Mouse (Mus musculus) forebrain, embryonic 15.5 days (tissue): ENCODE measurements around the gene Plscr4. TPM values are rescaled to one million over a fixed set of nuclear protein-coding genes. Genes with fewer than 3 reads are reported as not detected.

ENCODE experiments used
- ATAC-seq: fragments of 200-750 bp; cut with Nextera tagmentation; replicated peaks from 2 replicates; pipeline ENCODE4 v1.8.0; 2017; ENCODE audit warnings: mild to moderate bottlenecking, moderate TSS enrichment, moderate library complexity
- H3K27ac ChIP-seq: fragments of 300-500 bp; sonication (generic); replicated peaks from 2 replicates; pipeline ENCODE4 v1.5.1; 2015; ENCODE audit warnings: mild to moderate bottlenecking, inconsistent platforms
- H3K27me3 ChIP-seq: fragments of 300-500 bp; sonication (generic); 2 replicates; pipeline ENCODE4 v1.6.1; 2015; ENCODE audit warnings: inconsistent platforms
- H3K36me3 ChIP-seq: fragments of 300-500 bp; sonication (generic); 2 replicates; pipeline ENCODE4 v1.6.1; 2015; ENCODE audit warnings: mild to moderate bottlenecking, inconsistent platforms
- H3K4me1 ChIP-seq: fragments of 300-500 bp; sonication (generic); 2 replicates; pipeline ENCODE4 v1.6.1; 2015; ENCODE audit warnings: inconsistent platforms
- H3K4me2 ChIP-seq: fragments of 300-500 bp; sonication (generic); replicated peaks from 2 replicates; pipeline ENCODE4 v1.6.1; 2015; ENCODE audit warnings: mild to moderate bottlenecking, inconsistent platforms
- H3K4me3 ChIP-seq: fragments of 300-500 bp; sonication (generic); 2 replicates; pipeline ENCODE4 v1.5.1; 2015; ENCODE audit warnings: mild to moderate bottlenecking, inconsistent platforms
- H3K9ac ChIP-seq: fragments of 300-500 bp; sonication (generic); replicated peaks from 2 replicates; pipeline ENCODE4 v1.6.1; 2015; ENCODE audit warnings: mild to moderate bottlenecking, inconsistent platforms
- H3K9me3 ChIP-seq: fragments of 300-500 bp; sonication (generic); 2 replicates; pipeline ENCODE4 v1.6.1; 2016; ENCODE audit warnings: inconsistent platforms
- WGBS: fragments of 180-500 bp; shearing (Covaris S2); methylation state at CpG from one replicate; pipeline ENCODE4 v1.1.7; 2015; ENCODE audit warnings: mixed read lengths; 5-methylcytosine and 5-hydroxymethylcytosine counted together
- polyA plus RNA-seq: library from polyadenylated mRNA; unstranded; fragments of >200 nt; fragmentation: Nextera tagmentation; extraction: Ambion mirVana; gene quantifications from 2 replicates; pipeline ENCODE4 v1.2.1, GENCODE M21; 2015

Gene Plscr4
- polyA plus RNA-seq, 1 experiment from 2014 or later = 1.3 TPM

DNA sequence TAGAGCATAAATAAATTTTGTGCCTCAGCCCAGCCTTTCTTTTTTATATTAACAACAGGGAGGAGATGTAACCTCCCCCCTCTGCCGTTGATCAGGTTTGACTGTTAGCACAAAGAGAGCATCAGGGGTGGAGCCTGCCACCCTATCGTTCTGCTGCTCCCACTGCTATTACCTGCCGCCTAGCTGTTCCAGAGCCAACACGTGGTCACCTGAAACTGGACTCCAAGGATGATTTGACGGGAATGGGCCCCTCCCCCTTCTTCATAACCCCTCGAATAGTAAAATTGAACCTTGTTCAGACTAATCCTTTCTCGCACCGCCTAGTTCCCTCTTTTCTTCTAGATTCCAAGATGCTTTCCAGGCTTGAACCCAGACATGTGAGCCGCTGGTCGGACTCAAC lies 63.6 kb downstream of the Plscr4 start:
- Histone ChIP-seq H3K4me1 (no peaks in the 10 kb centered on the region), H3K27ac (no peak overlapping the region), H3K36me3 (no peaks in the 10 kb centered on the region), H3K4me3 (no peak overlapping the region), H3K27me3 (no peaks in the 10 kb centered on the region), H3K9ac (no peak overlapping the region), H3K9me3 (0 out of 2 replicates have a peak, but pooled peaks cover 5% of the 10 kb centered on the region), H3K4me2 (no peak overlapping the region)
- ATAC-seq = no peak
- WGBS = 86% methylated on average over 10 of the region's 10 CpGs

DNA sequence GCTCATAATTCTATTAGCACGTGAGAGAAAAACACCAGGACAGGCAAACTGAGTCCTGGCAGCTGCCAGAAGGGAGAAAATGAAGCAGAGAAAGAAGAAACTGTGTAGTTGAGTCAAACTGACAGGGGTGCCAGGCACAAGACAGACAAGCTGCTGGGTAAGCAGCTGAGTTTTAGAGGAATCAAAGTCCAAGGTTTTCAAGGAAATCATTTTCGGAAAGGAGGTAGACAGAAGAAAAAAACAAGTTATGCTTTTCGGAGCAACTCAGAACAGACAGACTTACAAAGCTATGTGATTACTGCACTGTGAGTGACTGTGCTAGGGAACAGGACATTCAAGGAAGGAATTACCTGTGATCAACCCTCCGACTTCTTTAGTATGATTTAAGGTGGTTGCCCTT lies 67.3 kb downstream of the Plscr4 start:
- H3K27me3 ChIP-seq = no peaks in the 10 kb centered on the region
- no peak overlapping the region for H3K27ac ChIP-seq
- H3K9me3 ChIP-seq = no peaks in the 10 kb centered on the region
- WGBS = 84% methylated on average over 4 of the region's 4 CpGs
- ATAC-seq = no peak
- no peaks in the 10 kb centered on the region for H3K36me3 ChIP-seq
- no peak overlapping the region for H3K9ac ChIP-seq
- H3K4me2 ChIP-seq = no peak overlapping the region
- no peak overlapping the region for H3K4me3 ChIP-seq
- H3K4me1 ChIP-seq = no peaks in the 10 kb centered on the region

DNA sequence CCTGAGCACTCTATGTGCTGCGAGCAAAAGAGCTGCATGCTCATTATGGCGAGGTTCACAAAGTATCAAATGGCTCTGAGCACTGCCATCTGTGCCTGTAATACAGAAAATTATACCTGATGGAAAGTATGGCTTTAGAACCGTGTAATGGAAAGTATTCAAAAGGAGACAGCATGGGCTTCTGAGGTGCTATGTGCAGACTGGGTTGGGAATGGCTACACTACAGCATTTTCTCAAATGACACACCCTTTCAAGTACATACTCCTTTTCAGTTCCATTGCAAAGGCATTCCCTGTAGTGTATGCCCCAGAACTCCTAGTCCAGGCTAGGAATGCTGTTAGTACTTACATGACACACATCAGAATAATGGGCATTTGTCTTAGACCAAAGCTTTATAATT lies 72.9 kb downstream of the Plscr4 start:
- WGBS = 67% methylated on average over 3 of the region's 3 CpGs
- H3K27me3 ChIP-seq = no peaks in the 10 kb centered on the region
- no peak overlapping the region for H3K4me3 ChIP-seq
- no peak overlapping the region for H3K9ac ChIP-seq
- H3K36me3 ChIP-seq = no peaks in the 10 kb centered on the region
- H3K4me2 ChIP-seq = no peak overlapping the region
- H3K27ac ChIP-seq = no peak overlapping the region
- H3K9me3 ChIP-seq = no peaks in the 10 kb centered on the region
- ATAC-seq = no peak
- H3K4me1 ChIP-seq = no peaks in the 10 kb centered on the region

DNA sequence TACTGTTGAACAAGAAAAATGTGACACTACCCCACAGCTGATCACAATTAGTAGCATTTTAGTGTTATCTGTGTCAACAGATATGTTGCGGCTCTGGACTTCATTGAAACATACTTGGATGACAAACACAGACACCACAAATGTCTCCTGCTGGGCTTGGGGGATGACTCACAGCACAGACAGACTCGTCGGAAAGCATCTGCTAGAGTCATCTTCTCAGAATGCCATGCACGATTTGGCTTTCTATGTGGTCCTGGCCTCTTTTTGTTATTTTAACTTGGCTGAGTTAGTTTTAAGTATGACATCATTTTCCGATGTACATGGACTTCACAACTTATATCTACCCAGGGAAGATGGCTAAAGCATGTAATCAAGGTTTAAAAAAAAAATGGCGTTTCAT lies 80.6 kb downstream of the Plscr4 start:
- no peak for ATAC-seq
- WGBS = 46% methylated on average over 6 of the region's 6 CpGs

DNA sequence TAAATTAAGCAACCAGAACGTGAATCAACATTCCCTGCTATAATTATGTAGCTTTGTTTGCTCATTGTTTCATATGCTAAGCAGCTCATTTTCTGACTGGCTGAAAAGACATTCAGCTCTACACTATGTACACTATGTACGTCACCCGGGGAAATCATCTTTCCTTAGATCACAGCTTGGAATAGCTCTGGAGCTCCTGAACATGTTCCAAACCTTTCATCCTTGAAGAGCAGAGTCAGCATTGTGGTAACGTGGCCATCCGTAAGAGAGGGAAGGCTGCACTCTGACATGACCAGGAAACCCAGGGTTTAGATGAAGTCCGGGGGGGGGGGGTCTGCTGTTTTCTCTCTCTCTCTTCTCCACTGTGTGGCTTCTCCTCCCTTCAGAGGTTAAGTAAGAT lies 81.0 kb downstream of the Plscr4 start:
- peak; percentile 24; the same call in 1 of the 2 replicates for ATAC-seq
- WGBS = 25% methylated on average over 6 of the region's 6 CpGs
- no peak overlapping the region for H3K4me2 ChIP-seq

More for the DNA sequence above, 80.6 kb downstream of the Plscr4 start:
- no peak overlapping the region for H3K4me2 ChIP-seq
- H3K4me1 ChIP-seq = peaks cover 14% of the 10 kb centered on the region
- H3K27me3 ChIP-seq = no peaks in the 10 kb centered on the region
- no peaks in the 10 kb centered on the region for H3K36me3 ChIP-seq
- H3K9ac ChIP-seq = no peak overlapping the region
- H3K9me3 ChIP-seq = no peaks in the 10 kb centered on the region
- no peak overlapping the region for H3K27ac ChIP-seq
- no peak overlapping the region for H3K4me3 ChIP-seq

More for the DNA sequence above, 81.0 kb downstream of the Plscr4 start:
- H3K27me3 ChIP-seq = no peaks in the 10 kb centered on the region
- no peaks in the 10 kb centered on the region for H3K9me3 ChIP-seq
- H3K36me3 ChIP-seq = no peaks in the 10 kb centered on the region
- H3K9ac ChIP-seq = no peak overlapping the region
- no peak overlapping the region for H3K27ac ChIP-seq
- peaks cover 18% of the 10 kb centered on the region for H3K4me1 ChIP-seq
- no peak overlapping the region for H3K4me3 ChIP-seq

Other genes starting within 250 kb of the Plscr4 start
- 5.7 and 6.8 TPM in 2 replicates for gene Plscr1, start 207.6 kb upstream of the Plscr4 start, polyA plus RNA-seq
- 0.99 and 1.3 TPM in 2 replicates for gene Plscr2, start 181.8 kb upstream of the Plscr4 start, polyA plus RNA-seq
- gene 1700057G04Rik, start 148.0 kb upstream of the Plscr4 start, polyA plus RNA-seq = not detected in 2 replicates
- gene Plod2, start 84.8 kb downstream of the Plscr4 start, polyA plus RNA-seq = 8.6 and 10.8 TPM in 2 replicates